Mouse (Mus musculus) E14TG2a.4 (cell line): ENCODE measurements around the gene Wdhd1.

Experiments used
- CTCF ChIP-seq: conservative IDR thresholded peaks from 2 replicates; pipeline ENCODE4 v1.5.1; 2014; ENCODE audit warnings: low read length
- NANOG ChIP-seq: IDR thresholded peaks from 2 replicates; pipeline ENCODE4 v1.6.1; 2014; ENCODE audit warnings: borderline replicate concordance, low read length, mixed read lengths
- POU5F1 ChIP-seq: IDR thresholded peaks from 2 replicates; pipeline ENCODE4 v1.6.1; 2014; ENCODE audit warnings: low read length, borderline replicate concordance

DNA sequence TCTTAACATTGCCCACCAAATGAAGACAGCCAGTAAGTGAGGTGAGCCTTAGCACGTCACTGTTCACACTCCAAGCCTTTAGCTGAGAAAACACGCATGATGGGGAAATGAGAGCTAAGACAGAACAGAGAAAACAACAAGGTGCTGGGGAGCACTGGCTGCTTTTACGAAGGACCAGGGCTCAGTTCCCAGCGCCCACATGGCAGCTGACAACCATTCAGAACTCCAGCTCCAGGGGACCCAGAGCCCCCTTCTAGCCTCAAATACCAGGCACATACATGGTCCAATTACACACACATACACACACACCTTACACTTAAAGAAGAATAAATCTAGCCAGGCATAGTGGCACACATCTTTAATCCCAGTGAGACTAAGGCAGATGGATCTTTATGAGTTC lies 7.6 kb downstream of the Wdhd1 start:
- TF ChIP-seq CTCF (no peak), NANOG (no peak), POU5F1 (no peak)
